Mouse (Mus musculus): Measurements from ENCODE around the gene Kif3a.
A peak's percentile ranks its signal among the peaks of the same experiment; 100 is the strongest.

Kif3a gene

DNA sequence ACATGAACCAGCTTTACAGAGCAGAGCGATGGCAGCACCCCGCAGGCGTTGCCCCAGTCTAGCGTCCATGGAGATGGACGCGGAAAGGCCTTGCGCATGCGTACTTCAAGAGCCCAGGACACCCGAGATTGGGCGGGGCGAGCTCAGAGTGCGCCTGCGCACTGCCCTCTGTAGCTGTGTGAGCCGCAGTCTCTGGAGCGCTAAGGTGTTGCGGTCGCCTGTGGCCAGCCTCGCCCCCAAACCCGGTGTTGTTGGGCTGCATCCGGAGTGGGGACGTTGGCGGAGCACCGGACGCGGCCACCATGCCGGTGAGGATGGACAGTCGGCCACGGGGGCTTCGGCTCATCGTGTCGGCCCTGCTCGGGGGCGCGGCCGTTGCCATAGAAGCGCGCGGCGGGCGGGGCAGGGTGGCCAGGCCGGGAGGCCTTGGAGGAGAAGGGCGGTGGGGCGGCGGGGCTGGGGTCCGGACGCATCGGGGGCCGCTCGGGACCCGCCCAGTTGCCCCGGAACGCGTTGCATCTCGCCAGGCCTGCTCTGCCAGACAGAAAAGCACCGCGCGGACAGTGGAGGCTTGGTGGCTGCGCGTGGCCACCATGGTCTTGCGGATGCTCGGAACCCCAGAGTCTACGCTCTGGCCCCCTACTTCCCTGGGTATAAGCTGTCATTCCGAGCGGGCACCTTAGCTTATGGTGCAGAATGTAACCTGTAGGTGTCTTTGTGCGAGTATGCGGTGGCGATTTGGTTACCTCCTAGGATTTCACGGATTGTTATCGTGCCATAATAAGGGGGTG is at the start of gene Kif3a:
Gene Kif3a, plus strand, starts transcription at position 156 of the 791 bp plus-strand sequence.
- peak; percentile 93 for DNase-seq (ENCODE audit: low spot score)

DNA sequence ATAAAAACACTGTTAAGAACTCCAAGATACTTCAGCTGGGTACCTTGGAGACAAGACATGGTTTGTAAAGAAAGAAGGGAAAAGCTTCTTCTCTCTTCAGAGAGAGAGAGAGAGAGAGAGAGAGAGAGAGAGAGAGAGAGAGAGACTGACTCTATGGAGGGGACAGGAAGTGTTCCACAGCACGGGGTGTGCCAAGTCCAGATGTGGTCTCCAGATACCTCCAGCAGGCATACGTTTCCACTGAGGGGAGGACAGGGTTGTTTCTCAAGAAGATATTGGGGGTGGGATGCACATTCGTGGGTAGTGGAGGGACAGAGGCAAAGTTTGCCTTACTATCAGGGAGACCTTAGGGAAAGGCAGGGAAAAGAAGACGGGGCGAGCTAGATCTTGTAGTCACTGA is 48.4 kb upstream of the Kif3a start:
- no peak for DNase-seq (ENCODE audit: low spot score)

DNA sequence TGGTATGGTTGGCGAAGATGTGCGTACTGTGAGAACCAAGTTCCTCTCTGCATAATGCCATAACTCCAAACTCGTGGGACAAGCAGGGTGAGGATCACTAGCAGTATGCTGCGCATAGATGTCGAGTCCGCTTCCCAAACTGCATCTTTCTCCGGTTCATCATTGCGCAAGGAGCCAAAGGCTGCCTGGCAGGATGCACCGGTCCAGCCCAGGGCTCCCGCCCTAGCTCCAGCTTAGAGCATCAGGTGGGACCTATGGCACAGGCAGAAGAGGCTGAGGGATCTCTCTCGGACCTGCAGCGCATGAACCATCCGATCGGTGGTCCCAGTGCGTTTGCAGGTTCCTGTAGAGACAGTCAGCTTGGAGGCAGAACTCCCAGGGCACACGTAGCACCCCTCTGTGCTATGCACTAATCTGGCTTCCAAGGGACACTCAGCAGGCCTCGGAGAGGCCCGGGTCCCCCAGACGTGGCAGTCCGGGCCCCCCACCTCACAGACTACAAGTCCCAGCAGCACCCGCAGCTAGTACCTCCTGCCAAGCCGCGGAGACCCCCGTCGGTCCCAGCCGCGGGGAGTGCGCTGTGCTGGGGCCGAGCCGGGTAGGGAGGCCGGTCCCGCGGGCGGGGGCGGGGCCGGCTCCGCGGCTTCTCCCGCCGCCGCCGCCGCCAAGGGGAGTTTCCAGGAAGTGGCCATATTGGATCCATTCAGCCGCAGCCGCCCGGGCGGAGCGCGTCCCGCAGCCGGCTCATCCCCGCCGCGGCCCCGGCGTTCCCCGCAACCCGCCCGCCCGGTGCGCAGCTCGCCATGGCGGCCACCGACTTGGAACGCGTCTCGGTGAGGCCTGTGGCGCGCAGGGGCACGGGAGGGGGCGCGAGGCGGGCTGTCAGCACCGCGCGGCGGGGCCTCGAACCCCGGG is 47.7 kb upstream of the Kif3a start, which contains the start of gene Sept8:
Gene Sept8, plus strand, starts transcription at position 51 of the 915 bp plus-strand sequence.
- no peak for DNase-seq (ENCODE audit: low spot score)

DNA sequence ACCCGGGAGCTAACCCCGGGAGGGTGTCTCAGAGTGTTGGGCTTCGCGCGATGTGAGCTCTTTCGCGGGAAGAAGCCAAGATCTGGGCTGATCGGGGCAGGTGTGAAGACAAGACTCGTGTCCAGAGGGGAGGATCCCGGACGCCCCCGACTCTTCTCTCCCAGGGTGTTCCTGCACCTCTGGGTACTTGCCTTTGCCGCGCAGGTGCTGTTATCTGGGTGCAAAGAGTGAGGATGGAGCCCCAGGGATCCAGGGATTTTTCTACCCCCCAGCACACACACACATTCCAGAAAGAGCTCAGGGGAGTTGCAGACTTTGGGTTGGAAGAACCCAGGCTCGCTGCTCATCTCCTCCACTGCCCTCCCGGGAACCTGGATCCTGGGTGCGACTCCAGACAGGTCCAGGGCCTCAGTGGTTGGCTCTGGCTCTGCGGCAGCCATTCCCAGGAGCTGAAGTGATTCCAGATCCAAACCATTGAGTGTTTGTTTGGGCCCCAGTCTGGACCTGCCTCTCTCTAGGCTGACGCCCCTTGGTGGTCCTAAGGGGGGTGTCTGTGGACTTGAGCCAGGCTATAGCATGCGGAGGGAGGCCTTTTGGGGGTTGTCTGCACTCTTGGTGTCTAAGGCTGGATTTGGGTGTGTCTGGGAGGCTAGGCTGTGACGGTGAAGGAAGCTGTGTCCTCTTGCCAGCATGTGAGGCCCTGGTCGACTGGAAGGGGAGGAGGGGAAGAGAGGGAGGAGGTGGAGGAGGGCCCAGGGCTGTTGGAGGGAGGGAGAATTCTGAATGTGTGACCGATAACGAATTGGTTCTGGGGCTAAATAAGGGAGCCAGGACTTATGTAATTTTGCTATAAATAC is 46.8 kb upstream of the Kif3a start:
- peak; percentile 72 for DNase-seq (ENCODE audit: low spot score)

DNA sequence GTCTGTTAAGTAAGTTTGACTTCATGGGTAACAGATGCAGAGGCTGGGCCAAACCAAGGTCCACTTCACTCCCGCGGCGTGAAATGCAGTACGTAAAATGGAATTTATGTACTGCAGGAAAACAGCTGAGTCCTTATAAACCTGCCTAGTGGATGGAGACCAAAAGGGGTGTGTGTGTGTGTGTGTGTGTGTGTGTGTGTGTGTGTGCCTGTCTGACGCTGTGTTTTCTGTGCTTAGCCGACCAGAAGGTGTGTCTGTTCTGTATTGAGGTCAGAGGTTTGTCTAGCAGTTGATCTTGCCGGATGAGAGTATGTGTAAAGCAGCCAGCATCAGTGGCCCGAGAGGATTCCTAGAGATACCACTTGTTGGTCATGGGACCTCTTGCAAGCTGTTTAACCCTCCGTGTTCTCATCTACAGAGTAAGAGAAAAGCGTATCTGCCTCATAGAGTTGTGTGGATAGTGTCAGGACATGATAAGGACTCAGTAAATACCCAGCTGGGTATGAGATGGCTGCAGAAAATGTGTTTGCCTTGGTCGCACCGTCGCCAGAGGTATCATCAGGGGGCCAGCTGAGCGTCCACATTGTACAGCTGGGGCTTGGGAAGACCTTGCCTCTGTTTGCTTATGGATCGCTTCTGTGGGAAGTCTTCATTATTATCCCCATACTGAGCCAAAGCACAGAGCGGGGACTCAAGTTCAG is 45.9 kb upstream of the Kif3a start:
- DNase-seq (ENCODE audit: low spot score), result no peak

DNA sequence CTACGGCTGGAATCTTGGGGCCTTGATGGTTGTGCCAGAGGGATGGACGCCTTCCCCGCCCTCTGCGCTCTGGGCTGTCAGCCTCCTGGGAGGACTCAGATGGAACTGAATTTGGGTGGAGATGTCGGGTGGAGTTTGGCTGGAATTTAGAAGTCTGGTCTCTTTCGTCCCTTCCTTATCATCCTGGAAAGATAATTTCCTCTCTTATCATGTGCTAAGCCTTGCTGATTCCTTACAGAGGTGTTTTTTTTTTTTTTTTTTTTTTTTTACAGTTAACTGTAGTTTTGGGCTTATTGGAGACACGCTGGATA is 45.4 kb upstream of the Kif3a start:
- DNase-seq (ENCODE audit: low spot score), result no peak

DNA sequence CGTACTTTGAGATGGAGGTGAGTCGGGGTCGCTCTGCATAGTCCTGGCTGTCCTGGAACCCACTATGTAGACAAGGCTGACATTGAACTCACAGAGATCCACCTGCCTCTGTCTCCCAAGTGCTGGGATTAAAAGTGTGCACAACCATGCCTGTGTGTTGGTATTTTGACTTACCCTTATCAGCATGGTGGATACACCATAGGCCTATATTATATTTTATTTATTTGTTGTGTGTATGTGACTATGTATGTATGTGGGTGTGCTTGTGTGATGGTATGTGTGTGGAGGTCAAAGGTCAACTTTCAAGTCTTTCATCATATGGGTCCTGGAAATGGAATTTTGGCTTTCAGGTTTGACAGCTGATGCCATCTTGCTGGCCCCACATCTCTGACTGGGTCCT is 44.8 kb upstream of the Kif3a start:
- DNase-seq (ENCODE audit: low spot score), result no peak

DNA sequence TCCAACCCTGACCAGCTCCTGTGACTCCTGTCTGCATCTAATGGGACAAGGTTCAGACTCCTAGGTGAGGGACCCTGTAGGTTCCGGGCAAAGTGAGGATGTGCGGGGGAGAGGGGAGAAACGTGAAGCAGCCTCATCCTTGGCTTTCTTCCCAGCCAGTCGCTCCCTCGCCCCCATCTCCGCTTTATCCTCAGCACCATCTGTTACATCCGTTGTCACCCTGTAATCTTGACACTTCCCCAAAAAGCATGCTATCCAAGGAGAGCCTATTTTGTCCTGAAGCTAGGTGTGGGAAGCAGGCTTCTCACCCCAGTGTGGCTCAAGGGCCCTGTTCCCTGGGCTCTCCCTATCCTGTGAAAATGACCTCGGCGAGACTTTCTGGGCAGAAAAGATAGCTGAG is 44.2 kb upstream of the Kif3a start:
- peak; percentile 69 for DNase-seq (ENCODE audit: low spot score)

DNA sequence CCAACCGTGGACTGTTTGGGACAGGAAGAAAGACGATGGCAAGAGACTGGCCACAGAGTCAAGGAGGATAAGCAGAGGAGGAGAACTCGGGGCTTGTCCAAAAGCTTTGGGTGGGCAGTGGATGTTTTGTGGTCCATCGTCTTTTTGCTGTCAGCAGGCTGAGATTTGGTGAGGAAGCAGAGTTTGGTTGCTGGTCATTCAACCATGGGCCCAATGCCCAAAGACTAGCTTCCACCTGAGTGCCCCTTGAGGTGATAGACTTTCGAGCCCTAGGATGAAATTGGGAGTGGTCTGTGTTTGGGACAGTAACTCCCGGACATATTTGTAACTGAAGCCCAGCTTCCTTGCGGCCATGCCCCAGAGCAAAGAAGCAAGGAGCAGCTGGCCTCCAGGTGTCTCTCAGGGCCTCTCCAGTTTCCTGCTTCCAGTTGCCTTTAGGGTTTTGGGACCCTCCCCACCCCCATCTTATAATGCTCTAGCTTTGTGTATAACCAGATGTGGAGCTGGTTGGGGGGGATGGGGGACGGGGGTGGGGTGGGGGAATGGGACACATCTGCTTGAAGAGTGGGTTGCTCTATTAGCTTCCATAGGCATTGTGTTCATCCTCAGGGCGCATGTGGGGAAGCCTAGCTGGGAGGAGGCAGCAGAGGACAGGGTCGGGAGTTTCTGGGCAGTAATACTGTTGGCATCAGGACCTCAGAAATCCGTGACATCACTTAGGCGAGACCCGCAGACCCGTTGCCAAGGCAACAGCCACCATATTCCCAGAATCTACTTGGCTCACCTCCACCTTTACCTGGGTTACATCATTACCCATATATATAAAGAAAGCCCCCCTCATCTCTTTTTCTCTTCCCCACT is 43.4 kb upstream of the Kif3a start:
- no peak for DNase-seq (ENCODE audit: low spot score)

DNA sequence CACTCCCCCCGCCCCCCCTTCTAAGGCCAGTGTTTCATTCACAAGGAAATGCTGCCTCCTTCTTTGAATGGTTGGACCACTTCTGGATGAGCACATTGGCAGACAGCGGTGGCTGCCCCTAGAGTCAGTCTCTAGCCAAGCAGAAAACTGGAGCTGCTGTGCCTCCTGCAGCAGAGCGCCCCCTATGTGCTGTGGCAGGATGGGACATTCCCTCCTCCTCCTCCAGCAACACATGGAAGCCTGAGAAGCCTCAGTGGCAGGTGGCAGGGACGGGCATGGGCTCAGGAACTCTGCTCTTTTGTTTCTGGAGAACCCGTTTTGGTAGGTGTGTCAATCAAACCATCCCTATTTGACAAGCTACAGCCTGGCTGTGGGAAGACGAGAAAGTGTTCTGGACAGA is 42.3 kb upstream of the Kif3a start:
- DNase-seq (ENCODE audit: low spot score), result no peak

DNA sequence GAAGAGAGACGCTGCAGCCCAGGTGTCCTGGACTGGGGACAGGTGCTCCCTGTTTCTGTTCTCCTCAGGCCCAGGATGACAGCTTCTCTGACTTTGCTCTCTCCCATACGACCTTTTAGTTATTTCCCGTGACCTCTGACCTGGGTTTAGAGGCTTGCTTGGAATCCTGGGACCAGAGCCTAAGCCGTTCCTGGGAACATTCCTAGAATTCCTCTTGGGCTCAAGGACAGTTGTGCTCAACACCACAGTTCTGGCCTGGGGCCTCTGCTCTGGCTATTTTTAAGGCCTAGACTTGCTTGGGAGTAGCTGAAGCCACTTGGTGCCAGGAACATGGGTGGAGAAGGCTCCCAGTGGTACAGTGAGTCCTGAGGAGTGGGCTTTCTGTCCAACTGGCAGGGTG is 41.7 kb upstream of the Kif3a start:
- no peak for DNase-seq (ENCODE audit: low spot score)

DNA sequence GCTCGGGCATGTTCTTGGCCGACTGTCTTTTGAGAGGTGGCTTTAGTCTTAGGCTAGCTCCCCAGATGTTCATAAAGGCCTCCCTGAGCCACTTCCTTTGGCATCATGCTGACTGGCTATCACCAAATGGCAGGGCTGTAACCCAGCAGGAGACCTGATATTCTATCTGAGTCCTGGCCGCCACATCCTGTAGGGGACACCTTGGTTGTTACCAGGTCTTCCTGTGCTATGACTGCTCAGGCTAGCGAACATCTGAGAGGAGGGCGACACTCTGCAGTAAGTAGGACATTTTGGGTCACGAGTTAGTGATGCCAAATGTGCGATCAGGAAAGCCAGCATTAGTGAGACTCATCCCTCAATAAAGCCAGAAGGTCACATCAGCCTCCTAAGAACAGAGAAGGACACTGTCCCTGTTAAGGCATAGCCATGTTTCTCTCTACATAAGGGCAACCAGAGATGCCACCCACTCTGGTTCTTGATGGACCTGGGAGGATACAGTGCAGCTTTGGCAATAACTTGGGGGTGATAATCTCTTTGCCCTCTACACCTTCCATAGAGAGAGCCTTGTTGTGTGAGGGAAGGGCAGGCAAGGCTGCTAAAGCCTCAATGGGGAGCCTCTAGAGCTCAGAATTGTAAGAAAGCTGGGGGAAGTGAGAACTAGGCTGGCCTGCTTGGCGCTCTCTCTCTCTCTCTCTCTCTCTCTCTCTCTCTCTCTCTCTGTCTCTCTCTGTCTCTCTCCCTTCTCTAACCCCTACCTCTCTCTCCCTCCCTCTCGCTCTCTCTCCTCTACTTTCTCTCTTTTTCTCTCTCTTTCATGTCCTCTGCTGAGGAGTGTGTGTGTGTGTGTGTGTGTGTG is 38.6 kb upstream of the Kif3a start:
- no peak for DNase-seq (ENCODE audit: low spot score)

DNA sequence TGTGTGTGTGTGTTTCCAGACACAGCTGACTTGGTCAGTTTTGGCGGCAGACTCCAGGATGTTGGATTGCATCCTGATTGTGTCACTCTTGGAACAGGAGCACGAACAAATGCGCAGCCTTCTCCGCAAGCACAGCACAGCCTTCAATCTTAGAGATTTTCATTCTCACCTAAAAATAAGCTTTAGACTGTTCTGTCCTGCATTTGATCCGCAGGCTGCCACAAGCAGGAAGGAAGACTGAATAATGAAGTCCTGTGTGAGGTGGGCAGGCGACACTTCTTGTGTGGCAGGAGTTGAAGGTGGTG is 38.0 kb upstream of the Kif3a start:
- no peak for DNase-seq (ENCODE audit: low spot score)

DNA sequence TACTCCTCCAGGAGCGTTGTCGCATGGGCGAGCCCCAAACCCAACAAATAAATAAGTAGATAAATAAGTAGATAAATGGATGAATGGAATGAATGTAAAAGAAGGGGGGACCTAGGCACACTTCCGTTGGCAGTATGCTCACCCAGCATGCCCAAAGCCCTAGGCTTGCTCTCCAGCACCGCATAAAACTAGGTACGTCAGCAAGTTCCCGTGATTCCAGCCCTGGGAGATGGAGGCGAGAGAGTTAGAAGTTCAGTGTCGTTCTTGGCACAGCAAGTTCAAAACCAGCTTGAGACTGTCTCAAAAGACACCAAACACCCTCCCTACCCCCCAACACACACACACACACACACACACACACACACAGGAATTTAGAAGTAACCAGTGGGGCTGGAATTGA is 37.2 kb upstream of the Kif3a start:
- no peak for DNase-seq (ENCODE audit: low spot score)

DNA sequence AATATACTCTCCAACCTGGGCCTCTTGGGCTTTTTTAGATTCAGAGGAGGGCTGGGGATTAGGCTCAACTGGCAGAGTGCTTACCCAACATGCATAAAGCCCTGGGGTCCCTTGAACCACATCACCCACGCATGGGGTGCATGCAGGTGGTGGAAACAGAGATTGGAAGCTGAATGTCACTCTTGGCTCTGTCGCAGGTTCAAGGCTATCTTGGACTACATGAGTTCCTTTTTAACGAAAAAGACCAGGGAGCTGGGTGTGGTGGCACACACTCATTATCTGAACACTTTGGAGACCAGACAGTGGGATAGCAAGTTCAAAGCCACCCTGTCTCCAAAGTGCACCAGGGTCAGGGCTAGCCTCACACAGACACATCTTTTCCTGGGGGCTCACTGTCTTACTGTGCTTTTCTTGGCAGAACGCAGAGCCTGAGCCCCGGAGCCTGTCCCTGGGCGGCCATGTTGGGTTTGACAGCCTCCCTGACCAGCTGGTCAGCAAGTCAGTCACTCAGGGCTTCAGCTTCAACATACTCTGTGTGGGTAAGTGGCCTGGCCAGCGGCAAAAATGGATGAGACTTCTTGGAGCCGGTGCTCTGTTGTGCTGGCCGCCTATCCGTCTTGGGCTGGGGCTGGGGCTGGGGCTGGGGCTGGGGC is 35.5 kb upstream of the Kif3a start:
- DNase-seq (ENCODE audit: low spot score), result no peak

DNA sequence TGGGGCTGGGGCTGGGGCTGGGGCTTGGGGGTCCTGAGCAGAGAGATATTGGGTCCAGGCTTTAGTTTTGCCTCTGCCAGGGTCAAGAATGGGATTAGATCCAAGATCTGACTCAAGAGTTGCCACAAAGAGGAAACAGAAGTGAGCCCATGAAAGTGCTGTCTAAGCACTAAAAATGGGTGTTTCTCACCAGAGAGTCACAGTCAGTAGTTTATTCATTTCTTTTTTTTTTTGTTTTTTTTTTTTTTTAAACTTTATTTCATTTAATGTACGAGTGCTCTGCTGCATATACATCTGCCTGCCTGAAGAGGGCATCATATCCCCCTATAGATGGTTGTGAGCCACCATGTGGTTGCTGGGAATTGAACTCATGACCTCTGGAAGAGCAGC is 35.0 kb upstream of the Kif3a start:
- DNase-seq (ENCODE audit: low spot score), result no peak

DNA sequence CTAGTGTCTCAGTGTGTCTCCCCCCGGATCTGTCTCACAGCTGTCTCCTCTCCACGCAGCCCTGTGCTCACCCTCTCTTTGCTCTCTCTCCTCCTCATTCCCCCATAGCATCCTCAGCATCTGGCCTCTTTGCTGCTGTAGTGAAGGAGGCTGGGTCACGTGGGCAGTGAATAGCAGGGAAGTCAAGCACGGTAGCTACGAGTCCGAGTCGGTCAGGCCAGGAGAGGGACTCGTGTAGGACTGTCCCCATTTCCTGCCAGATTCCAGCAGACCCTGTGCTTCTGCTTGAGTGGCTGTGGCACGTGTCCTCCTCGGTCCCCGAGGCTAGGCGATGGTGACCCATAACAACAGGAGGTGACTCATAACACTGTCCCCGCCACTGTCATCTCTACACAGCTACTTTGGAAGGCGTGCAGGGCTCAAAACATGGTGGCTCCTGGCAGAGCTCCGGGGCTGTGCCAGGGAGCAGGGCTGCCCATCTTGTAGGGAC is 28.1 kb upstream of the Kif3a start:
- DNase-seq (ENCODE audit: low spot score), result no peak

DNA sequence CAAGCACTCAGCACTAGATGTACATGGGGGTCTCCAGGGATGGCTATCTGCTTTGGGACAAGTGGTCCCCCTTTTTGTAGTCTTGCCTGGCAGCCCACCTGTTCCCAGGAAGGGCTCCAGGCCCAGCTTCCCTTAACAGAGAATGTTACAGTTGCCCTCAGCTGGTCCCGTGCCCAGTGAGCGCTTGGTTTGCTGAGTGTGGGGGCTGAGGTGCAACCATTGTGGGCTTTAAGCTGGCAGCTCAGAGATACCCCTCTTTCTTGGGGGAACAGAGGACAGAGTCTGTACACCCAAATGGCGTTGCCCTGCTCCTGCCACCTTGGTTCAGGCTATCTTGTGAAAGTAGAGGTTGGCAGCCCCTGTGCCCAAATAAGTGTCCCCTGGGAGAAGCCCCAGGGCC is 26.8 kb upstream of the Kif3a start:
- no peak for DNase-seq (ENCODE audit: low spot score)

DNA sequence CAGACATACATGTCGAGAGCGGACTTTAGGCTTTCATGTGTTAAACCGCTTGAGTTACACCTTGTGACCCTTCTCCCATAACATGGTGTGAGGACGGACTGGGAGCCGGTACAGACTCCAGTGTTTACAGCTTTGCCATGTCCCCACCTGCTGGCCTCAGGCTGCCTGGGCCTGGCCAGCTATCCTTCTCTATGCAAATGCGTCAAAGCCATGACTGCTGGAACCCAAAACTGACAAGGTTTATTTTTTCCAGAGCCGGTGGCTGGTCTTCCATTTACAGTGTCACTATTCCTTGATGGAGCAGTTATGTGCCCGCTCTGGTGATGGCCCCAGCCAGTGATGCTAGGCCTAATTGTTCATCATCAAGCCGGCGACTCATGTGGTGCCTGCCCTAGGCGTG is 26.0 kb upstream of the Kif3a start:
- DNase-seq (ENCODE audit: low spot score), result no peak

Data from left cerebral cortex, adult 11 months (tissue).